Mouse (Mus musculus) lung, embryonic 16.5 days (tissue): ENCODE measurements at regions not wholly inside any gene's neighbourhood (a gene's known extent, or its start where the extent isn't known, plus 50 kb on each side); places are given as distances from the start of the nearest gene placed in this dataset.

Experiments
- ATAC-seq: fragments of 200-750 bp; cut with Nextera tagmentation; 2 replicates; pipeline ENCODE4 v1.8.0; 2017; ENCODE audit warnings: low read depth, mild to moderate bottlenecking, moderate library complexity
- H3K27ac ChIP-seq: fragments of 300-500 bp; sonication (generic); 2 replicates; pipeline ENCODE4 v1.5.1; 2014; ENCODE audit warnings: mild to moderate bottlenecking, control low read depth, low read length
- H3K27me3 ChIP-seq: fragments of 300-500 bp; sonication (generic); 2 replicates; pipeline ENCODE4 v1.6.1; 2014; ENCODE audit warnings: low read depth, low read length, mixed read lengths; ENCODE audit not compliant: control insufficient read depth, insufficient read depth
- H3K36me3 ChIP-seq: fragments of 300-500 bp; sonication (generic); 2 replicates; pipeline ENCODE4 v1.6.1; 2014; ENCODE audit warnings: low read length; ENCODE audit not compliant: control insufficient read depth, insufficient read depth
- H3K4me1 ChIP-seq: fragments of 300-500 bp; sonication (generic); replicated peaks from 2 replicates; pipeline ENCODE4 v1.6.1; 2014; ENCODE audit warnings: low read length, mixed read lengths; ENCODE audit not compliant: control insufficient read depth, insufficient read depth
- H3K4me2 ChIP-seq: fragments of 300-500 bp; sonication (generic); 2 replicates; pipeline ENCODE4 v1.6.1; 2014; ENCODE audit warnings: low read depth, low read length, control low read depth
- H3K4me3 ChIP-seq: fragments of 300-500 bp; sonication (generic); 2 replicates; pipeline ENCODE4 v1.5.1; 2014; ENCODE audit warnings: mild to moderate bottlenecking, low read length, control low read depth
- H3K9ac ChIP-seq: fragments of 300-500 bp; sonication (generic); 2 replicates; pipeline ENCODE4 v1.6.1; 2014; ENCODE audit warnings: low read length, control low read depth
- H3K9me3 ChIP-seq: fragments of 300-500 bp; sonication (generic); 2 replicates; pipeline ENCODE4 v1.6.1; 2016; ENCODE audit warnings: low read length; ENCODE audit not compliant: control insufficient read depth
- WGBS: fragments of 180-500 bp; shearing (Covaris S2); extraction: QIAGEN DNeasy Blood & Tissue Kit; methylation state at CpG from one replicate; pipeline ENCODE4 v1.1.7; 2014; 5-methylcytosine and 5-hydroxymethylcytosine counted together

GRCm38 (mm10) chrX:99657790-99658451 lies 162.9 kb upstream of the Tmem28 start:
- Histone ChIP-seq H3K9me3 (no peaks in the 10 kb centered on the region), H3K27me3 (peaks cover 6% of the 10 kb centered on the region; the same call in 1 of the 2 replicates), H3K4me2 (no peak overlapping the region), H3K9ac (no peak overlapping the region), H3K36me3 (no peaks in the 10 kb centered on the region), H3K4me3 (no peak overlapping the region), H3K27ac (no peak overlapping the region), H3K4me1 (no peaks in the 10 kb centered on the region)
- peak; percentile 69 for ATAC-seq
- WGBS: 22% methylated on average over 8 of the region's 8 CpGs

GRCm38 (mm10) chrX:99656988-99657387 lies 163.8 kb upstream of the Tmem28 start:
- peaks cover 6% of the 10 kb centered on the region; the same call in 1 of the 2 replicates for H3K27me3 ChIP-seq
- H3K9me3 ChIP-seq: no peaks in the 10 kb centered on the region
- WGBS: 79% methylated on average over 6 of the region's 6 CpGs

GRCm38 (mm10) chrX:99632211-99632775 lies 161.2 kb upstream of the Pja1 start:
- H3K9ac ChIP-seq: no peak overlapping the region
- no peaks in the 10 kb centered on the region for H3K4me1 ChIP-seq
- no peak overlapping the region for H3K4me2 ChIP-seq
- WGBS: 41% methylated on average over 2 of the region's 2 CpGs
- H3K27ac ChIP-seq: no peak overlapping the region
- H3K9me3 ChIP-seq: no peaks in the 10 kb centered on the region
- no peak for ATAC-seq
- peaks cover 5% of the 10 kb centered on the region; the same call in 1 of the 2 replicates for H3K27me3 ChIP-seq
- no peaks in the 10 kb centered on the region for H3K36me3 ChIP-seq
- H3K4me3 ChIP-seq: no peak overlapping the region

More at GRCm38 (mm10) chrX:99656988-99657387, 163.8 kb upstream of the Tmem28 start:
- no peak overlapping the region for H3K4me2 ChIP-seq
- H3K4me3 ChIP-seq: no peak overlapping the region
- no peaks in the 10 kb centered on the region for H3K36me3 ChIP-seq
- no peak for ATAC-seq
- H3K27ac ChIP-seq: no peak overlapping the region
- H3K9ac ChIP-seq: no peak overlapping the region
- no peaks in the 10 kb centered on the region for H3K4me1 ChIP-seq

- Histone ChIP-seq H3K27me3 (peaks cover 2% of the 10 kb centered on the region), H3K9ac (no peak overlapping the region), H3K4me2 (no peak overlapping the region), H3K4me1 (no peaks in the 10 kb centered on the region), H3K9me3 (no peaks in the 10 kb centered on the region), H3K27ac (no peak overlapping the region), H3K36me3 (no peaks in the 10 kb centered on the region), H3K4me3 (no peak overlapping the region)
- WGBS: 64% methylated on average over 5 of the region's 5 CpGs
- 0 out of 2 replicates have a peak, but pooled peaks have one; percentile 28 for ATAC-seq
Observed at GRCm38 (mm10) chrX:99624515-99625179, 153.6 kb upstream of the Pja1 start.

- Histone ChIP-seq H3K27me3 (peaks cover 3% of the 10 kb centered on the region), H3K4me3 (no peak overlapping the region), H3K9me3 (no peaks in the 10 kb centered on the region)
Observed at GRCm38 (mm10) chrX:99612130-99612759, 141.2 kb upstream of the Pja1 start.

GRCm38 (mm10) chrX:99610096-99610495 lies 139.0 kb upstream of the Pja1 start:
- H3K9ac ChIP-seq: no peak overlapping the region
- H3K27me3 ChIP-seq: peaks cover 5% of the 10 kb centered on the region
- ATAC-seq: no peak
- H3K4me2 ChIP-seq: no peak overlapping the region
- 77% methylated on average over 5 of the region's 5 CpGs for WGBS
- no peak overlapping the region for H3K4me3 ChIP-seq
- no peaks in the 10 kb centered on the region for H3K36me3 ChIP-seq
- 0 out of 2 replicates have a peak, but pooled peaks cover 3% of the 10 kb centered on the region for H3K4me1 ChIP-seq
- no peak overlapping the region for H3K27ac ChIP-seq
- H3K9me3 ChIP-seq: no peaks in the 10 kb centered on the region

More at GRCm38 (mm10) chrX:99612130-99612759, 141.2 kb upstream of the Pja1 start:
- Histone ChIP-seq H3K4me1 (no peaks in the 10 kb centered on the region), H3K36me3 (no peaks in the 10 kb centered on the region), H3K27ac (no peak overlapping the region), H3K9ac (no peak overlapping the region), H3K4me2 (no peak overlapping the region)
- no peak for ATAC-seq
- 68% methylated on average over 9 of the region's 9 CpGs for WGBS

GRCm38 (mm10) chrX:99609591-99609990 lies 138.5 kb upstream of the Pja1 start:
- Histone ChIP-seq H3K27me3 (peaks cover 5% of the 10 kb centered on the region), H3K27ac (no peak overlapping the region), H3K4me2 (no peak overlapping the region), H3K4me3 (no peak overlapping the region), H3K36me3 (no peaks in the 10 kb centered on the region), H3K9me3 (no peaks in the 10 kb centered on the region), H3K4me1 (0 out of 2 replicates have a peak, but pooled peaks cover 3% of the 10 kb centered on the region), H3K9ac (no peak overlapping the region)
- no peak for ATAC-seq
- WGBS: 67% methylated on average over 2 of the region's 2 CpGs

- no peak for ATAC-seq
- H3K27ac ChIP-seq: no peak overlapping the region
- H3K4me3 ChIP-seq: no peak overlapping the region
- H3K9ac ChIP-seq: no peak overlapping the region
- H3K27me3 ChIP-seq: peaks cover 2% of the 10 kb centered on the region
- 68% methylated on average over 2 of the region's 2 CpGs for WGBS
- 0 out of 2 replicates have a peak, but pooled peaks cover 3% of the 10 kb centered on the region for H3K4me1 ChIP-seq
- H3K4me2 ChIP-seq: no peak overlapping the region
- no peaks in the 10 kb centered on the region for H3K36me3 ChIP-seq
- H3K9me3 ChIP-seq: no peaks in the 10 kb centered on the region
Observed at GRCm38 (mm10) chrX:99608284-99608692, 137.2 kb upstream of the Pja1 start.
